Mouse (Mus musculus): Measurements from ENCODE around the gene Jpt2.
"Not testable (repeated sequence)": the region's sequence is repeated elsewhere in the genome, so short reads cannot be mapped to it uniquely, and the experiment has no call there.

Gene Jpt2

GRCm38 (mm10) chr17:24960135-24960851 lies at the start of gene Jpt2:
Gene Jpt2 (minus strand): TSS chr17:24960689.
- DNase-seq (ENCODE audit: low spot score in 2 of 2) = peak; percentile 97

GRCm38 (mm10) chr17:25007480-25007879 lies 47.0 kb upstream of the Jpt2 start:
- no peak for DNase-seq (ENCODE audit: low spot score in 2 of 2)

GRCm38 (mm10) chr17:25005102-25005501 lies 44.6 kb upstream of the Jpt2 start:
- no peak for DNase-seq (ENCODE audit: low spot score in 2 of 2)

GRCm38 (mm10) chr17:24994721-24995120 lies 34.2 kb upstream of the Jpt2 start:
- DNase-seq (ENCODE audit: low spot score in 2 of 2) = no peak

- DNase-seq (ENCODE audit: low spot score in 2 of 2) = peak; percentile 36 to 38
Observed at GRCm38 (mm10) chr17:24987221-24987620, 26.7 kb upstream of the Jpt2 start.

- no peak for DNase-seq (ENCODE audit: low spot score in 2 of 2)
Observed at GRCm38 (mm10) chr17:24960852-24961715, 595 bp upstream of the Jpt2 start.

- no peak for DNase-seq (ENCODE audit: low spot score in 2 of 2)
Observed at GRCm38 (mm10) chr17:24959371-24959770, 1.1 kb downstream of the Jpt2 start.

- DNase-seq (ENCODE audit: low spot score in 2 of 2) = no peak
Observed at GRCm38 (mm10) chr17:24953291-24953690, 7.2 kb downstream of the Jpt2 start.

- DNase-seq (ENCODE audit: low spot score in 2 of 2) = no peak
Observed at GRCm38 (mm10) chr17:24950671-24951070, 9.8 kb downstream of the Jpt2 start.

- no peak for DNase-seq (ENCODE audit: low spot score in 2 of 2)
Observed at GRCm38 (mm10) chr17:24948204-24948603, 12.3 kb downstream of the Jpt2 start.

- not testable (repeated sequence) for DNase-seq (ENCODE audit: low spot score in 2 of 2)
Observed at GRCm38 (mm10) chr17:24943589-24943988, 16.9 kb downstream of the Jpt2 start.

- peak; percentile 52 to 83 for DNase-seq (ENCODE audit: low spot score in 2 of 2)
Observed at GRCm38 (mm10) chr17:24943036-24943435, 17.5 kb downstream of the Jpt2 start.

GRCm38 (mm10) chr17:24942453-24942852 lies 18.0 kb downstream of the Jpt2 start:
- peak in 1 of 2 experiments; percentile 33 for DNase-seq (ENCODE audit: low spot score in 2 of 2)

- DNase-seq (ENCODE audit: low spot score in 2 of 2) = no peak
Observed at GRCm38 (mm10) chr17:24937266-24937665, 23.2 kb downstream of the Jpt2 start.

GRCm38 (mm10) chr17:24936259-24937237 lies 23.9 kb downstream of the Jpt2 start, which contains the start of gene Mapk8ip3:
Gene Mapk8ip3 (minus strand): TSS chr17:24936977.
- peak; percentile 95 to 96 for DNase-seq (ENCODE audit: low spot score in 2 of 2)

GRCm38 (mm10) chr17:24935666-24936065 lies 24.8 kb downstream of the Jpt2 start:
- no peak for DNase-seq (ENCODE audit: low spot score in 2 of 2)

GRCm38 (mm10) chr17:24934926-24935325 lies 25.6 kb downstream of the Jpt2 start:
- DNase-seq (ENCODE audit: low spot score in 2 of 2) = no peak

- no peak for DNase-seq (ENCODE audit: low spot score in 2 of 2)
Observed at GRCm38 (mm10) chr17:24933163-24933562, 27.3 kb downstream of the Jpt2 start.

- no peak for DNase-seq (ENCODE audit: low spot score in 2 of 2)
Observed at GRCm38 (mm10) chr17:24932431-24932830, 28.1 kb downstream of the Jpt2 start.

GRCm38 (mm10) chr17:24929506-24929905 lies 31.0 kb downstream of the Jpt2 start:
- no peak for DNase-seq (ENCODE audit: low spot score in 2 of 2)

GRCm38 (mm10) chr17:24923246-24923645 lies 37.2 kb downstream of the Jpt2 start:
- no peak for DNase-seq (ENCODE audit: low spot score in 2 of 2)
